Mouse (Mus musculus): ENCODE data around the gene Cdk16. TPM values are rescaled to one million over a fixed set of nuclear protein-coding genes. Genes with fewer than 3 reads are reported as not detected.
"Not testable (repeated sequence)": the region's sequence is repeated elsewhere in the genome, so short reads cannot be mapped to it uniquely, and the experiment has no call there.

The Cdk16 gene
- polyA plus RNA-seq, 1 experiment from 2014 or later: 127 TPM

DNA sequence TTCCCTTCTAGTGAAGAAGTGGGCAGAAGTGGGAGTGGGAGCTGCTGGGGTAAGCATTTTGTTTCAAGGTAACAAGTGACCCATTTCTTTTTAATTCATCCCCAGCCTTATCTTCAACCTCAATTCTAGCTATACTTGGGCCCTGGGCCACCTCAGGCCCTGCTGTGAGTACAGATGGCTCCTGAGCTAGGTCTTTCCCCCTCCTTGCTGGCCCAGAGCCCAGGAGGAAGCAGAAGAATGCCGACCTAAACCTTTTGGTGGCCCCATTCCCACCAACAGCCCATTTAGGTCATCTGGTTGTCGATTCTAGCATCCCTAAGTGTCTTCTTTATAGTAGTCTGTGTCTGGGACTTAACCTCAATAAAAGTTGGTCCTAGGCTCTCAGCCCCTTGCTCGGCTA lies 3.8 kb downstream of the Cdk16 start:
- Histone ChIP-seq H3K9ac (no peak overlapping the region), H3K27me3 (no peaks in the 10 kb centered on the region), H3K4me1 (peaks cover 10% of the 10 kb centered on the region), H3K4me3 (no peak overlapping the region), H3K4me2 (no peak overlapping the region), H3K36me3 (peaks cover 37% of the 10 kb centered on the region), H3K27ac (no peak overlapping the region), H3K9me3 (no peaks in the 10 kb centered on the region)
- 75% methylated on average over 3 of the region's 3 CpGs for WGBS
- no peak for ATAC-seq (ENCODE audit: insufficient number of reproducible peaks, insufficient read depth, low FRiP score, low TSS enrichment, low read depth)

DNA sequence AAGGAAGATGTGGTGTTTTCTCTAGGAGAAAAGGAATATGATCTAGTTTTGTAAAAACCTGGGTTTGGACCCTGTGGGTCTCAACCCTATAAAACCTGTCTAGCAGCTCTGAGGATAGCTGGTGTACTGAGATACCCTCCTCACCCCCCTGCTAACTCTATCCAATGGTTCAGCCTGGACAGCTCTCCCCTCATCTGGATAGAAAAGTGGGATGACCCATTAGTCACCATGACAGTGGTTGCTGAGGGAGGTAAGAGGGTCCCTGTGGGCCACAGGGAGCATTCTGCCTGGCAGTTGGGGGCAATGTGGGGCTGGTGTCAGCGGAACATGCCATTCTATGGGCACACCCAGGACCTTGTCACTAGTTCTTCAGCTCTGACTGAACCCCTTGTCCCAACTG lies 4.9 kb downstream of the Cdk16 start:
- Histone ChIP-seq H3K4me1 (peaks cover 10% of the 10 kb centered on the region), H3K27me3 (no peaks in the 10 kb centered on the region), H3K36me3 (peaks cover 44% of the 10 kb centered on the region), H3K4me3 (no peak overlapping the region), H3K9me3 (no peaks in the 10 kb centered on the region), H3K9ac (no peak overlapping the region), H3K27ac (no peak overlapping the region), H3K4me2 (no peak overlapping the region)
- no peak for ATAC-seq (ENCODE audit: insufficient number of reproducible peaks, insufficient read depth, low FRiP score, low TSS enrichment, low read depth)
- WGBS: 83% methylated on average over 1 of the region's 1 CpGs

DNA sequence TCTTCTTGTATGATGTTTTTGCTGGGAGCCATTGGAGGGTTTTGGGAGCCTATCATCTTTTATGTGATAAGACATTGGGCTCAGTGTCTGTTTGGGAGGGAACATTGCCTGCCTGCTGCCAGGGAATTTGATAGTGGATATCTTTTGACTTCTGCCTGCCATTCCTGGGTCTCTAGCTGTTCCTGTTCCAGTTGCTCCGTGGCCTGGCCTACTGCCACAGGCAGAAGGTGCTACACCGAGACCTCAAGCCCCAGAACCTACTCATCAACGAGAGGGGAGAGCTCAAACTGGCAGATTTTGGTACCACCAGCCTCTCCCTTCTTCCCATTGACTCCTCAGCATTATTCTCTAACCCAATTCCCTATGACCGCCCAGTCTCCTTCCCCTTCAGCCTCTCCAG lies 8.1 kb downstream of the Cdk16 start:
- WGBS: 91% methylated on average over 4 of the region's 4 CpGs
- no peak overlapping the region for H3K9ac ChIP-seq
- no peak overlapping the region for H3K27ac ChIP-seq
- H3K9me3 ChIP-seq: no peaks in the 10 kb centered on the region
- H3K4me2 ChIP-seq: no peak overlapping the region
- no peaks in the 10 kb centered on the region for H3K27me3 ChIP-seq
- peaks cover 61% of the 10 kb centered on the region for H3K36me3 ChIP-seq
- H3K4me1 ChIP-seq: no peaks in the 10 kb centered on the region
- no peak overlapping the region for H3K4me3 ChIP-seq
- no peak for ATAC-seq (ENCODE audit: insufficient number of reproducible peaks, insufficient read depth, low FRiP score, low TSS enrichment, low read depth)

DNA sequence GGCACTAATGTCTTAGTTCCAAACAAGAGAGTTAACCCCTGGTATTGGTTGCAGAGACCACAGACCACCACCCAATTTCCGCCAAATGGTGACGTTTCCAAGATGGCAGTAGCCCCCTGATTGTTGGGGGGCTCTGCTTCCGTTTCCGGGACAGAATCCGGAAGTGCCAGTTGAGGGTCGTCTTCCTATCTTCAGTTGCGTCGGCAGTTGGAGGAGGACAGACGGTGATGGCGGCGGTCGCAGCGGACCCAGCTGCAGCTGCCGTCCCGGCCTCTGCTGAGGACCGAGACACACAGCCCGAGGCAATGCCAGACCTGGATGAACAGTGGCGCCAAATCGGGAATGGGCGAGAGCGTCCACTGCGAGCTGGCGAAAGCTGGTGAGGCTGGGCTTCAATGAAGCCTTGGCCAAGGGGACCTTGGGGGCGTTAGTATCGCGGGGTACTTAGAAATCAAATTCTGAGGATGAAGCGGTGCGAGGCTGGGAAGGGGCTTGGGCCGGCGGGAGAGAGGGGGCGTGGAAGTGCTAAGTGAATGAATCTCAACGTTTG lies 16.1 kb downstream of the Cdk16 start, which contains the start of gene Usp11:
TSS of gene Usp11 (plus strand) at position 166 of the 550 bp plus-strand sequence.
- peak within 1 kb of the TSS; percentile 93 for H3K27ac ChIP-seq
- H3K4me2 ChIP-seq: peak within 1 kb of the TSS; percentile 54
- no peaks in the 10 kb centered on the region for H3K9me3 ChIP-seq
- no peaks in the 10 kb centered on the region for H3K27me3 ChIP-seq
- peak within 1 kb of the TSS; percentile 78 for H3K9ac ChIP-seq
- peak within 1 kb of the TSS; percentile 57 for H3K4me3 ChIP-seq
- WGBS: 25% methylated on average over 32 of the region's 32 CpGs
- ATAC-seq (ENCODE audit: insufficient number of reproducible peaks, insufficient read depth, low FRiP score, low TSS enrichment, low read depth): peak; percentile 48
- H3K4me1 ChIP-seq: no peaks in the 10 kb centered on the region
- peaks cover 10% of the 10 kb centered on the region for H3K36me3 ChIP-seq

DNA sequence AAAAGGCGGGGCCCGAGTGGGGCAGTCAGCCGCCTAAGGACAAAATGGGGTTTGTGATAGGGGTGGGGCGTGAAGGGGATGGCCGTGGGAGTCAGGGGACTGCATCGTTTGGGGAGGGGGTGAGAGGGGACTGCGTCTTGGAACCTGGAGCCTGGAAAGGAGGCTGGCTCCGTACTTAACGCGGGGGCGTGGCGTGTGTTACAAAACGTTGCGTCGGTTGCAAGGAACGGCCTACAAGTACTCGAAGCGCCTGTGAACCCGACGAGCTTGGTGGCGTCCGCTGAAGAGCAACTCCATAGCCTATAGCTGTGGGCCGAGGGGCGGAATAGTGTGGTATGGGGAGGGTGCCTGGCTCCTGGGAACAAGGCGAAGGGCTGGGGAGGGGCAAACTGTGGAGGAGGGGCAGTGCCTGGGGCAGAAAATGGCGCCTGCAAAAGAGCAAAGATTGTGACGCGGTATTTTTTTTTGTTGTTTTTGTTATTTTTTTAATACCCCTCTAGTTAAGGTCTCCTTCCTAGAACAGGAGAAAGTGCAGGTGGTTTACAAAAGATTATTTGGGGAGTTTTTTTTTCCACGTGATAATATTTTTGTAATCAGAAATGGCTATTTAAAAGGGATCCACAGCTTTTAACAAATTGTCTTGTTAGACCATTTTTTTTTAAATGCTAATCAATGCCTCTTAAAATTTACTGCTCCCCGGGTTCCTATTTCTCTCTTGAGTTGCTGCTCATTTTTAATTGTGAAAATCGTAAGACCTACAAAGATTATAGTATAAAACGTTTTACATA lies 16.7 kb downstream of the Cdk16 start:
- Histone ChIP-seq H3K9me3 (no peaks in the 10 kb centered on the region), H3K27ac (peak overlapping the region; percentile 93), H3K9ac (peak overlapping the region; percentile 78), H3K4me1 (no peaks in the 10 kb centered on the region), H3K36me3 (peaks cover 3% of the 10 kb centered on the region; the same call in 1 of the 2 replicates), H3K27me3 (no peaks in the 10 kb centered on the region), H3K4me2 (peak overlapping the region; percentile 54), H3K4me3 (peak overlapping the region; percentile 57)
- WGBS: 26% methylated on average over 32 of the region's 32 CpGs
- peak; percentile 94 for ATAC-seq (ENCODE audit: insufficient number of reproducible peaks, insufficient read depth, low FRiP score, low TSS enrichment, low read depth)

DNA sequence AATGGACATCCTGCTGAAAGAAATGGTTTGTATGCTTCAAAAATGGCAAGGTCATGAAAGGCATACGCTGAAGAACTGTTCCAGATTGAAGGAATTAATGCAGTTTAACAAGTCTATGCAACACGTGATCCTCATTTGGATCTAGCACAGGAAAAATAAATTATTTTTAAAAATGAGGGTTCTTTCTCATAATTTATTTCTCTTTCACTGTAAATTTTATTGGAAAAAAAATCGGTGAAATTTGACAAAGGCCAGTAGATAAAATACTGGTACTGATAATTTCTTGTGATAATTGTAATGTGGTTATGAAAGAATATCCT lies 17.3 kb downstream of the Cdk16 start:
- Histone ChIP-seq H3K27ac (no peak overlapping the region), H3K4me1 (no peaks in the 10 kb centered on the region), H3K9ac (no peak overlapping the region), H3K9me3 (no peaks in the 10 kb centered on the region), H3K27me3 (no peaks in the 10 kb centered on the region), H3K4me3 (peak overlapping the region; percentile 57), H3K4me2 (peak overlapping the region; percentile 54), H3K36me3 (no peaks in the 10 kb centered on the region)
- 30% methylated on average over 3 of the region's 3 CpGs for WGBS
- ATAC-seq (ENCODE audit: insufficient number of reproducible peaks, insufficient read depth, low FRiP score, low TSS enrichment, low read depth): no peak

DNA sequence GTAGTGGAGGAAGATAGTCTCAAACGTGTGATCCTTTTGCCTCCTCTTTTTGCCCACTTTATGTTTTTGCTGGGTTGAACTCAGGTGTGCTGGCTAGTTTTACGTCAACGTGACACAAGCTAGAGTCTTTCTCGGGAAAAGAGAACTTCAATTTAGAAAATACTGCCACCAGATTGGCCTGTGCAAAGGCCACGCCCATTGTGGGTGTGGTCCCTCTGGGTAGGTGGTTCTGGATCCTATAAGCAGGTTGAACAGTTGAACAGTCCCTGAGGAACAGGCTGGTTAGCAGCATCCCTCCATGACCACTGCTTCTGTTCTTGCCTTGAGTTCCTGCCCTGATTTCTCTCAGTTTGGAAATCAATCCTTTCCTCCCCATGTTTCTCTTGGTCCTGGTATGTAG lies 40.9 kb downstream of the Cdk16 start:
- Histone ChIP-seq H3K36me3 (no peaks in the 10 kb centered on the region), H3K4me2 (no peak overlapping the region), H3K4me1 (no peaks in the 10 kb centered on the region), H3K4me3 (no peak overlapping the region), H3K9ac (no peak overlapping the region), H3K9me3 (no peaks in the 10 kb centered on the region), H3K27ac (no peak overlapping the region), H3K27me3 (no peaks in the 10 kb centered on the region)
- no peak for ATAC-seq (ENCODE audit: insufficient number of reproducible peaks, insufficient read depth, low FRiP score, low TSS enrichment, low read depth)
- 69% methylated on average over 5 of the region's 5 CpGs for WGBS

DNA sequence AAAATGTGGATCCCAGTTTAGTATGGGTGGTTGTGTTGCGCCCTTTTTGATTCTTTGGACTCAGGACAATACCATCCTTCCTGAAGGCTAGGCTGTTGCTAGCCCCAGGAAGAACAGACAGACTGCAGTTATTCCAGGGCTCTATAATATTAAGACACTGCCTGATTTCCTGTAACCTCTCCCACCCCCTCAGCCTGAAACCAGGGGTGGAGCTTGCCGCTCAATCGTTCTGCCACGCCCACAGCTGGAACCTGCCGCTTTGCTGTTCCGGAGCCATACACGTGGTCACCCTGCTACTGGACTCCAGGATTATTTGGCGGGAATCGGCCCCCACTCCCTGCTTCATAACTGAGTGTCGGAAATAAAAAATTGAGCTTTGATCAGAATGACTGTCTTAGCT lies 42.3 kb downstream of the Cdk16 start:
- not testable (repeated sequence) for H3K36me3 ChIP-seq; H3K27ac ChIP-seq; H3K9ac ChIP-seq; H3K9me3 ChIP-seq; H3K4me2 ChIP-seq; H3K4me1 ChIP-seq; H3K27me3 ChIP-seq; H3K4me3 ChIP-seq; ATAC-seq (ENCODE audit: insufficient number of reproducible peaks, insufficient read depth, low FRiP score, low TSS enrichment, low read depth)
- WGBS: 47% methylated on average over 10 of the region's 10 CpGs

DNA sequence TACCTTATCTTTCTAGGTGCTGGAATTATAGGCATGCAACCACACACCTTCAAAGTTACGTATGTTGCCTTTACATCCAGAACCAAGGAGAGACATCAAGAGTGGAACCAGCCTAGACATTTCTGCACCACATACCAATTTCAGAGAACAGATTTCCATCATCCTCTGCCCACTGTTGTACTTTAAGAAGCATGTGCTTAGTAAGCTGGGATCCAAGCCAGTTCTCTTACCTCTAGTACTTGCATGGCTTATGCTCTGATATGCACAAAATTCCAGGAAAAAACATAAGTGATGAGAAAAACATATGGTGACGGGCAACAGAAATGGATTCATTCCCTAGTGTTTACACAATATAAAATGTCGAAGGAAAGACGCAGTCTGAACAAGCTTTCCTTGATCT lies 48.7 kb downstream of the Cdk16 start:
- no peak for ATAC-seq (ENCODE audit: insufficient number of reproducible peaks, insufficient read depth, low FRiP score, low TSS enrichment, low read depth)
- Histone ChIP-seq H3K4me2 (no peak overlapping the region), H3K9me3 (no peaks in the 10 kb centered on the region), H3K9ac (no peak overlapping the region), H3K4me3 (no peak overlapping the region), H3K27ac (no peak overlapping the region), H3K27me3 (no peaks in the 10 kb centered on the region), H3K4me1 (no peaks in the 10 kb centered on the region), H3K36me3 (no peaks in the 10 kb centered on the region)
- WGBS: 82% methylated on average over 4 of the region's 4 CpGs

DNA sequence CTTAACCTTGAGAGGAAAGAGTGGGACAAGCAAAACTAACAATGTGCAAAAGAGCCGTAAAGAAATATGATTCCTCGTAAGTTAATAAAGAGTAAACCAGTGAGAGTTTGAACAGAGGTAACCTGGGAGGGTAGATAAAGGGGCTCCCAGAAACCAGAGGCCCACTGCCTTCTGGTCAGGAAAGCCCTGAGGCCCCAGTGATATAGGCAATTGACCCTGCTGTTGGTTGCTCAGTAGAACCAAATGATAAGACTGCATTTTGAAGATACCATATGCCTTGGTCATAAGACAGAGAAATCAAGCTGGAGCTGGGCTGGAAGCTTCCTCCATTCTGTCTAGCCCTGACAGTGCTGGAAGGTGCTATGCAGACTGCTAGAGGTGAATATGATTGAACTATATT lies 61.1 kb downstream of the Cdk16 start:
- Histone ChIP-seq H3K36me3 (no peaks in the 10 kb centered on the region), H3K27me3 (no peaks in the 10 kb centered on the region), H3K9ac (no peak overlapping the region), H3K9me3 (no peaks in the 10 kb centered on the region), H3K4me3 (no peak overlapping the region), H3K27ac (no peak overlapping the region), H3K4me2 (no peak overlapping the region), H3K4me1 (no peaks in the 10 kb centered on the region)
- ATAC-seq (ENCODE audit: insufficient number of reproducible peaks, insufficient read depth, low FRiP score, low TSS enrichment, low read depth): no peak
- 71% methylated on average over 2 of the region's 2 CpGs for WGBS
